Mouse (Mus musculus) liver, adult 2 months (tissue): ENCODE measurements at regions not wholly inside any gene's neighbourhood (a gene's known extent, or its start where the extent isn't known, plus 50 kb on each side); places are given as distances from the start of the nearest gene placed in this dataset.

Source experiments
- CTCF ChIP-seq: fragments of 200-500 bp; IDR thresholded peaks from 2 replicates; pipeline ENCODE4 v1.5.1; 2011; ENCODE audit warnings: low read depth, low read length, control low read depth
- POLR2A ChIP-seq: fragments of 200-500 bp; IDR thresholded peaks from 2 replicates; pipeline ENCODE4 v1.6.1; 2011; ENCODE audit warnings: low read length, control low read depth; ENCODE audit not compliant: insufficient read depth; ENCODE audit errors: extremely low read depth

- no peak for TF ChIP-seq CTCF
- TF ChIP-seq POLR2A: no peak
These were observed 588.1 kb upstream of the Klf4 start for GRCm38 (mm10) chr4:56120357-56120756.
